Mouse (Mus musculus): Measurements from ENCODE around the gene Mgat4e. TPM values are rescaled to one million over a fixed set of nuclear protein-coding genes. Genes with fewer than 3 reads are reported as not detected.

Gene Mgat4e
- total RNA-seq, 1 experiment from 2014 or later = not detected

- peak; percentile 62 for DNase-seq
Measured at GRCm38 (mm10) chr1:134513312-134513860, 36.1 kb downstream of the Mgat4e start.

GRCm38 (mm10) chr1:134512584-134512983, 36.9 kb downstream of the Mgat4e start:
- no peak for DNase-seq

GRCm38 (mm10) chr1:134512183-134512582, 37.3 kb downstream of the Mgat4e start:
- no peak for DNase-seq

GRCm38 (mm10) chr1:134510018-134510417, 39.5 kb downstream of the Mgat4e start:
- DNase-seq = no peak

GRCm38 (mm10) chr1:134506201-134506600, 43.3 kb downstream of the Mgat4e start:
- DNase-seq = peak; percentile 61

GRCm38 (mm10) chr1:134500916-134501315, 48.6 kb downstream of the Mgat4e start:
- no peak for DNase-seq

- DNase-seq = peak; percentile 68
Measured at GRCm38 (mm10) chr1:134495991-134496390, 53.5 kb downstream of the Mgat4e start.

- DNase-seq = no peak
Measured at GRCm38 (mm10) chr1:134495216-134495539, 54.3 kb downstream of the Mgat4e start.

GRCm38 (mm10) chr1:134494428-134495215, 54.9 kb downstream of the Mgat4e start, which contains the start of gene Rabif:
Rabif (plus strand) TSS chr1:134494648.
- DNase-seq = peak; percentile 100

- DNase-seq = no peak
Measured at GRCm38 (mm10) chr1:134493956-134494355, 55.5 kb downstream of the Mgat4e start.

- peak; percentile 21 for DNase-seq
Measured at GRCm38 (mm10) chr1:134493496-134493895, 56.0 kb downstream of the Mgat4e start.

GRCm38 (mm10) chr1:134492276-134492675, 57.2 kb downstream of the Mgat4e start:
- DNase-seq = no peak

Other genes with a start within 250 kb of the Mgat4e start
- 0.67 and 1.6 TPM in 2 replicates for gene Ppfia4, start 216.8 kb downstream of the Mgat4e start, total RNA-seq (2021)
- 39.7 and 50.9 TPM in 2 replicates for gene Tmem183a, start 187.7 kb downstream of the Mgat4e start, total RNA-seq (2021)
- gene 4933406M09Rik, start 163.7 kb downstream of the Mgat4e start, total RNA-seq (2021) = not detected in 2 replicates
- gene Cyb5r1, start 144.1 kb downstream of the Mgat4e start, total RNA-seq (2021) = 27.4 and 28.0 TPM in 2 replicates
- gene Adipor1, start 134.3 kb downstream of the Mgat4e start, total RNA-seq (2021) = 119 and 126 TPM in 2 replicates
- gene Klhl12, start 94.2 kb downstream of the Mgat4e start, total RNA-seq (2021) = 18.6 and 19.5 TPM in 2 replicates
- gene Rabif, start 55.0 kb downstream of the Mgat4e start, total RNA-seq (2021) = 26.4 and 29.9 TPM in 2 replicates
- gene Kdm5b, start 10.5 kb upstream of the Mgat4e start, total RNA-seq (2021) = 42.0 and 44.0 TPM in 2 replicates
- gene Syt2, start 97.0 kb upstream of the Mgat4e start, total RNA-seq (2021) = 0.59 and 2.7 TPM in 2 replicates